In genomic region chr11:95038818-95039655, GRCm38 (mm10) we compare ENCODE assay signal across 11 mouse cellular contexts. TPM values are rescaled to one million over a fixed set of nuclear protein-coding genes. Genes with fewer than 3 reads are reported as not detected.
A peak's percentile ranks its signal among the peaks of the same experiment; 100 is the strongest.
DNase-seq lines count a peak whose midpoint lies in the region; ATAC-seq and TF ChIP-seq lines count a peak whose summit lies in the region.
"Had no signal": no experiment of that assay in that cellular context is flagged by ENCODE, and none has a peak within 500 bp of the region (broad histone marks: within the 10 kb centered on the region; RNA-seq: fewer than 3 reads in every experiment).

No protein-coding gene starts in this region.

- H3K27me3 ChIP-seq in hindbrain, postnatal 0 days (ENCODE audit: insufficient read depth, low read length), result no peaks in the 10 kb centered on the region
- H3K27me3 ChIP-seq in hindbrain, embryonic 14.5 days (ENCODE audit: control insufficient read depth, insufficient read depth, low read length), result no peaks in the 10 kb centered on the region
- H3K27me3 ChIP-seq: limb, embryonic 15.5 days; stomach, embryonic 15.5 days had no signal

- 0 out of 2 replicates have a peak overlapping the region, but pooled peaks have one; percentile 86 for H3K4me2 ChIP-seq in hindbrain, postnatal 0 days (ENCODE audit: low read depth, low read length)
- no peak overlapping the region for H3K4me2 ChIP-seq in hindbrain, embryonic 14.5 days (replicated peaks)

- no peaks in the 10 kb centered on the region for H3K9me3 ChIP-seq in hindbrain, postnatal 0 days (ENCODE audit: low read length)
- no peaks in the 10 kb centered on the region for H3K9me3 ChIP-seq in hindbrain, embryonic 14.5 days (ENCODE audit: control insufficient read depth, low read length)
- H3K9me3 ChIP-seq: limb, embryonic 15.5 days; stomach, embryonic 15.5 days had no signal

- no peak for ATAC-seq in hindbrain, postnatal 0 days
- no peak for ATAC-seq in hindbrain, embryonic 14.5 days (ENCODE audit: low FRiP score)
- ATAC-seq: activated CD4-positive, CD25-positive, alpha-beta regulatory T cell, adult 4 months had no signal

- H3K9ac ChIP-seq in hindbrain, postnatal 0 days (replicated peaks; ENCODE audit: low read length), result no peak overlapping the region
- no peak overlapping the region for H3K9ac ChIP-seq in hindbrain, embryonic 14.5 days
- H3K9ac ChIP-seq: stomach, embryonic 15.5 days had no signal

- no peak for DNase-seq in hindbrain, postnatal 0 days (ENCODE audit: low spot score)
- no peak for DNase-seq in hindbrain, embryonic 14.5 days (ENCODE audit: low spot score)
- peak; percentile 95 for DNase-seq in adipocyte (ENCODE audit: low spot score)
- DNase-seq in cerebellum, adult 8-10 months, result peak; percentile 48
- DNase-seq in kidney, postnatal 10 days, result peak; percentile 60
- no peak for DNase-seq in ovary, postnatal 14 days (ENCODE audit: low spot score)
- no peak for DNase-seq in thymus, postnatal 10 days (ENCODE audit: low spot score in 2 of 2)
- DNase-seq: gastrocnemius, postnatal 25 days had no signal

- peaks cover 11% of the 10 kb centered on the region; the same call in 1 of the 2 replicates for H3K4me1 ChIP-seq in hindbrain, postnatal 0 days (ENCODE audit: insufficient read depth, low read length)
- peaks cover 14% of the 10 kb centered on the region; the same call in 1 of the 2 replicates for H3K4me1 ChIP-seq in hindbrain, embryonic 14.5 days (replicated peaks; ENCODE audit: control insufficient read depth, insufficient read depth, low read length)

- no peak for TF ChIP-seq CTCF in hindbrain, postnatal 0 days (IDR thresholded peaks at IDR 0.05; ENCODE audit: low read depth)

- H3K27ac ChIP-seq in hindbrain, postnatal 0 days, result peak overlapping the region; percentile 82; the same call in 1 of the 2 replicates
- no peak overlapping the region for H3K27ac ChIP-seq in hindbrain, embryonic 14.5 days
- H3K27ac ChIP-seq: limb, embryonic 15.5 days; stomach, embryonic 15.5 days had no signal

- WGBS in hindbrain, postnatal 0 days, result 72% methylated on average over 13 of the region's 13 CpGs
- 80% methylated on average over 13 of the region's 13 CpGs for WGBS in hindbrain, embryonic 14.5 days

- H3K36me3 ChIP-seq in hindbrain, postnatal 0 days (ENCODE audit: insufficient read depth, low read length), result no peaks in the 10 kb centered on the region
- no peaks in the 10 kb centered on the region; the same call in 1 of the 2 replicates for H3K36me3 ChIP-seq in hindbrain, embryonic 14.5 days (replicated peaks; ENCODE audit: control insufficient read depth, insufficient read depth)
- H3K36me3 ChIP-seq: stomach, embryonic 15.5 days had no signal

- no peak overlapping the region for H3K4me3 ChIP-seq in hindbrain, postnatal 0 days (ENCODE audit: low read length)
- H3K4me3 ChIP-seq in hindbrain, embryonic 14.5 days (replicated peaks; ENCODE audit: low read length), result no peak overlapping the region

RNA-seq across cellular contexts. Expression of gene Pdk2, which starts 2.1 kb away (rescaled TPM):
- total RNA-seq in hindbrain, postnatal 0 days (2014; rRNA removed), result 25.0 and 32.0 TPM in 2 replicates
- polyA plus RNA-seq in hindbrain, postnatal 0 days (2015; fragmentation: Nextera tagmentation; extraction: Ambion mirVana), result 46.8 and 49.0 TPM in 2 replicates
- 22.7 and 25.2 TPM in 2 replicates for polyA plus RNA-seq in hindbrain, embryonic 14.5 days (2014; fragmentation: Nextera tagmentation; extraction: Ambion mirVana)

RNA-seq across cellular contexts. Expression of gene Samd14, which starts 29.4 kb away (rescaled TPM):
- 216 and 223 TPM in 2 replicates for total RNA-seq in hindbrain, postnatal 0 days (2014; rRNA removed)
- 128 and 137 TPM in 2 replicates for polyA plus RNA-seq in hindbrain, postnatal 0 days (2015; fragmentation: Nextera tagmentation; extraction: Ambion mirVana)
- polyA plus RNA-seq in hindbrain, embryonic 14.5 days (2014; fragmentation: Nextera tagmentation; extraction: Ambion mirVana), result 130 and 135 TPM in 2 replicates

RNA-seq across cellular contexts. Expression of gene Itga3, which starts 37.6 kb away (rescaled TPM):
- total RNA-seq in hindbrain, postnatal 0 days (2014; rRNA removed), result 55.4 and 68.8 TPM in 2 replicates
- 13.2 and 14.4 TPM in 2 replicates for polyA plus RNA-seq in hindbrain, postnatal 0 days (2015; fragmentation: Nextera tagmentation; extraction: Ambion mirVana)
- polyA plus RNA-seq in hindbrain, embryonic 14.5 days (2014; fragmentation: Nextera tagmentation; extraction: Ambion mirVana), result 15.6 and 16.9 TPM in 2 replicates

RNA-seq across cellular contexts. Expression of gene Ppp1r9b, which starts 48.2 kb away (rescaled TPM):
- 170 and 190 TPM in 2 replicates for total RNA-seq in hindbrain, postnatal 0 days (2014; rRNA removed)
- polyA plus RNA-seq in hindbrain, postnatal 0 days (2015; fragmentation: Nextera tagmentation; extraction: Ambion mirVana), result 18.8 and 19.4 TPM in 2 replicates
- polyA plus RNA-seq in hindbrain, embryonic 14.5 days (2014; fragmentation: Nextera tagmentation; extraction: Ambion mirVana), result 27.1 and 27.5 TPM in 2 replicates

Comparison
In these comparisons a context has a peak if more than half of its experiments do, and no peak if none do; other contexts are left out.
1. DNase-seq: peak in adipocyte (single experiment), cerebellum, adult 8-10 months (single experiment) and kidney, postnatal 10 days (single experiment); none in hindbrain, postnatal 0 days (single experiment), hindbrain, embryonic 14.5 days (single experiment), ovary, postnatal 14 days (single experiment) and thymus, postnatal 10 days (0 of 2).